Mouse (Mus musculus) liver, embryonic 14.5 days (tissue): ENCODE data around the gene Alppl2. TPM values are rescaled to one million over a fixed set of nuclear protein-coding genes. Genes with fewer than 3 reads are reported as not detected.

ENCODE experiments used
- ATAC-seq: fragments of 200-750 bp; cut with Nextera tagmentation; 2 replicates; pipeline ENCODE4 v1.8.0; 2017; ENCODE audit warnings: moderate number of reproducible peaks, mild to moderate bottlenecking, moderate library complexity; ENCODE audit not compliant: insufficient read depth
- DNase-seq, 3 experiments: peaks; one replicate each; pipeline ENCODE4 v3.0.0-alpha.2; 2012 to 2013; ENCODE audit warnings: low read depth in 3 of 3, low spot score in 3 of 3
- H3K27ac ChIP-seq: fragments of 300-500 bp; sonication (generic); 2 replicates; pipeline ENCODE4 v1.5.1; 2014; ENCODE audit warnings: moderate library complexity, mild to moderate bottlenecking, control low read depth, inconsistent platforms
- H3K27me3 ChIP-seq: fragments of 300-500 bp; sonication (generic); 2 replicates; pipeline ENCODE4 v1.6.1; 2014; ENCODE audit warnings: mild to moderate bottlenecking, low read length, moderate library complexity; ENCODE audit not compliant: control insufficient read depth, insufficient read depth
- H3K36me3 ChIP-seq: fragments of 300-500 bp; sonication (generic); replicated peaks from 2 replicates; pipeline ENCODE4 v1.6.1; 2014; ENCODE audit warnings: low read depth; ENCODE audit not compliant: control insufficient read depth, insufficient read depth
- H3K4me1 ChIP-seq, 2 experiments: fragments of 200-500 bp in 1 of 2; fragments of 300-500 bp in 1 of 2; sonication (generic) in 1 of 2; replicated peaks; 2 replicates each; pipeline ENCODE4 v1.6.1; 2012 to 2014; ENCODE audit warnings: antibody characterized with exemption in 1 of 2, inconsistent platforms in 1 of 2, low read length in 1 of 2; ENCODE audit not compliant: control insufficient read depth in 2 of 2, insufficient read depth in 2 of 2
- H3K4me2 ChIP-seq: fragments of 300-500 bp; sonication (generic); 2 replicates; pipeline ENCODE4 v1.6.1; 2014; ENCODE audit warnings: low read depth, mild to moderate bottlenecking, control low read depth, moderate library complexity
- H3K4me3 ChIP-seq, 2 experiments: fragments of 200-500 bp in 1 of 2; fragments of 300-500 bp in 1 of 2; sonication (generic) in 1 of 2; 2 replicates each; pipeline ENCODE4 v1.5.1; 2012 to 2014; ENCODE audit warnings: low read depth in 2 of 2, low read length in 2 of 2, mild to moderate bottlenecking in 2 of 2, control low read depth in 1 of 2, inconsistent platforms in 1 of 2, moderate library complexity in 1 of 2; ENCODE audit not compliant: insufficient read depth in 1 of 2
- H3K9ac ChIP-seq: fragments of 300-500 bp; sonication (generic); replicated peaks from 2 replicates; pipeline ENCODE4 v1.6.1; 2014; ENCODE audit warnings: mild to moderate bottlenecking, control low read depth, moderate library complexity
- H3K9me3 ChIP-seq: fragments of 300-500 bp; sonication (generic); 2 replicates; pipeline ENCODE4 v1.6.1; 2016; ENCODE audit warnings: low read length, mixed read lengths; ENCODE audit not compliant: control insufficient read depth
- CTCF ChIP-seq: IDR thresholded peaks from 2 replicates; pipeline ENCODE4 v1.5.1; 2016; ENCODE audit warnings: antibody characterized with exemption, low read depth, control low read depth
- EP300 ChIP-seq: IDR thresholded peaks from 2 replicates; pipeline ENCODE4 v1.6.1; 2016; ENCODE audit warnings: antibody characterized with exemption, low read depth
- WGBS: fragments of 180-500 bp; shearing (Covaris S2); extraction: QIAGEN DNeasy Blood & Tissue Kit; methylation state at CpG from one replicate; pipeline ENCODE4 v1.1.7; 2014; ENCODE audit not compliant: insufficient replicate concordance; 5-methylcytosine and 5-hydroxymethylcytosine counted together
- polyA plus RNA-seq, 2 experiments: library from polyadenylated mRNA; depleted of rRNA in 1 of 2; stranded (reverse) in 1 of 2; unstranded in 1 of 2; fragments of >200 nt; fragmentation: Nextera tagmentation in 1 of 2; extraction: Ambion mirVana in 1 of 2; gene quantifications; 2 replicates each; pipeline versions ENCODE4 v1.2.1 to v1.2.3; 2012 to 2014

Alppl2 gene
- polyA plus RNA-seq, 2 experiments, result not detected

DNA sequence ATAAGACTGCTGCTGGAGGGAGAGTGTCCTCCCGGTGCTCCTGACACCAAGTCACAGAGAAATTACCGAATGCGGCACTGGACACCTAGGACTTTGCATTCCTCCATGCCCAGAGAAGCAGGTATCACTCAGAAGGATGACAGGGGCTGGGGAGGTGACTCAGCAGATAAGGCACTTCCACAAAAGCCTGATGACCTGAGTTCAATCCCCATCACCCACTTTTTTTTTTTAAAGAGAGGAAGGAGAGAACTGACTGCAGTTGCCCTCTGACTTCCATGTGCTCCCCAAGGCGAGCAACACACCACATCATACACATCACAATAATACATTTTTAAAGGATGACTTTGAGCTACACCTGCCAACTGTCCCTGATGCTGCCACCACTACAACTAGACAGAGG, 32.7 kb downstream of the Alppl2 start:
- Histone ChIP-seq H3K27me3 (no peaks in the 10 kb centered on the region), H3K9me3 (no peaks in the 10 kb centered on the region), H3K36me3 (no peaks in the 10 kb centered on the region), H3K4me1 (no peaks in the 10 kb centered on the region), H3K4me2 (no peak overlapping the region), H3K9ac (no peak overlapping the region), H3K4me3 (no peak overlapping the region), H3K27ac (no peak overlapping the region)
- TF ChIP-seq EP300 (no peak), CTCF (no peak)
- ATAC-seq, result no peak
- DNase-seq, result no peak
- WGBS, result 61% methylated on average over 4 of the region's 4 CpGs

GRCm38 (mm10) chr1:87051369-87051768, 38.4 kb downstream of the Alppl2 start:
- WGBS, result 61% methylated on average over 4 of the region's 4 CpGs
- Histone ChIP-seq H3K9ac (no peak overlapping the region), H3K27me3 (no peaks in the 10 kb centered on the region), H3K36me3 (no peaks in the 10 kb centered on the region), H3K4me1 (no peaks in the 10 kb centered on the region), H3K9me3 (no peaks in the 10 kb centered on the region), H3K4me2 (no peak overlapping the region), H3K27ac (no peak overlapping the region), H3K4me3 (no peak overlapping the region)
- ATAC-seq, result no peak
- TF ChIP-seq CTCF, result no peak
- TF ChIP-seq EP300, result no peak
- DNase-seq, result no peak

GRCm38 (mm10) chr1:87050700-87051099, 39.0 kb downstream of the Alppl2 start:
- no peak overlapping the region for H3K4me3 ChIP-seq
- no peaks in the 10 kb centered on the region for H3K4me1 ChIP-seq
- WGBS, result 62% methylated on average over 1 of the region's 1 CpGs
- TF ChIP-seq CTCF (no peak), EP300 (no peak)
- no peaks in the 10 kb centered on the region for H3K9me3 ChIP-seq
- H3K9ac ChIP-seq, result no peak overlapping the region
- H3K4me2 ChIP-seq, result no peak overlapping the region
- no peaks in the 10 kb centered on the region for H3K36me3 ChIP-seq
- DNase-seq, result no peak
- H3K27me3 ChIP-seq, result no peaks in the 10 kb centered on the region
- ATAC-seq, result no peak
- no peak overlapping the region for H3K27ac ChIP-seq

- Histone ChIP-seq H3K4me2 (no peak overlapping the region), H3K27me3 (no peaks in the 10 kb centered on the region), H3K9me3 (no peaks in the 10 kb centered on the region), H3K4me1 (no peaks in the 10 kb centered on the region), H3K36me3 (no peaks in the 10 kb centered on the region), H3K9ac (no peak overlapping the region), H3K4me3 (no peak overlapping the region), H3K27ac (no peak overlapping the region)
- 62% methylated on average over 3 of the region's 3 CpGs for WGBS
- DNase-seq (no peak), ATAC-seq (no peak)
- TF ChIP-seq EP300 (no peak), CTCF (no peak)
Observed at GRCm38 (mm10) chr1:87050072-87050471, 39.7 kb downstream of the Alppl2 start.

GRCm38 (mm10) chr1:87041814-87042438, 47.8 kb downstream of the Alppl2 start:
- no peaks in the 10 kb centered on the region for H3K36me3 ChIP-seq
- 0% methylated on average over 1 of the region's 1 CpGs for WGBS
- H3K27me3 ChIP-seq, result no peaks in the 10 kb centered on the region
- peak in 2 of 3 experiments; percentile 15 to 17 for DNase-seq
- no peaks in the 10 kb centered on the region for H3K9me3 ChIP-seq
- TF ChIP-seq CTCF (peak; percentile 92), EP300 (no peak)
- no peak overlapping the region for H3K4me2 ChIP-seq
- no peak overlapping the region for H3K9ac ChIP-seq
- no peak; the same call in 1 of the 2 replicates for ATAC-seq
- H3K27ac ChIP-seq, result no peak overlapping the region
- no peaks in the 10 kb centered on the region for H3K4me1 ChIP-seq
- no peak overlapping the region for H3K4me3 ChIP-seq
